Mouse (Mus musculus) gonadal fat pad, adult 2 months (tissue): ENCODE results near the gene Zbtb32. TPM values are rescaled to one million over a fixed set of nuclear protein-coding genes. Genes with fewer than 3 reads are reported as not detected.

Experiments used
- DNase-seq: peaks from one replicate; pipeline ENCODE4 v3.0.0-alpha.2; 2012; ENCODE audit warnings: low read depth
- polyA plus RNA-seq: library from polyadenylated mRNA; depleted of rRNA; stranded (reverse); fragments of >200 nt; gene quantifications from 2 replicates; pipeline ENCODE4 v1.2.3, GENCODE M21; 2012; rRNA removed

Gene Zbtb32
- 1.8 and 2.1 TPM in 2 replicates for polyA plus RNA-seq

DNA sequence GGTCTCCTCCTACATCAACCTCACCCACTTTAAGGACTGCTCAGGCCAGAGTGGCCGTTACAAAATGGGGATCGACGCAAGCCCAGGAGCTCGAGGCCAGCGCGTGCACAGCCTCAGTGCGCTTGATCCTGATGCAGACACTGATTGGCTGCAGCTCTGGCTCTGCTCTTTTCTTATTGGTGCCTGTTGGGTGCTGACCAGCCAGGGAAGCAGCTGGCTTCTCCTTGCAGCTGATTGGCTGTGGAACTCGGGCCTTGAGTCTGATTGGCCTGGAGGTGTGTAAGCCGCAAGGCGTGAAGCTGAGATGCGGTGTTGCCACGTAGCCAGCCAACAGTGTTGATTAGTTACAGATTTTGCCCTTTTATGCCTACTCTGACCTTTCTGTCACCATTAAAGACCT lies at the start of gene Zbtb32:
Gene Zbtb32 (minus strand): TSS at position 124 of the 400 bp plus-strand sequence.
- no peak for DNase-seq

- no peak for DNase-seq
Observed at GRCm38 (mm10) chr7:30639083-30639482, 40.4 kb upstream of the Zbtb32 start.

- no peak for DNase-seq
Observed at GRCm38 (mm10) chr7:30636395-30636794, 37.7 kb upstream of the Zbtb32 start.

- no peak for DNase-seq
Observed at GRCm38 (mm10) chr7:30635752-30636151, 37.0 kb upstream of the Zbtb32 start, which contains the start of gene Etv2. Gene Etv2 (minus strand): TSS chr7:30635852.

- DNase-seq, result no peak
Observed at GRCm38 (mm10) chr7:30634621-30635020, 35.9 kb upstream of the Zbtb32 start.

DNA sequence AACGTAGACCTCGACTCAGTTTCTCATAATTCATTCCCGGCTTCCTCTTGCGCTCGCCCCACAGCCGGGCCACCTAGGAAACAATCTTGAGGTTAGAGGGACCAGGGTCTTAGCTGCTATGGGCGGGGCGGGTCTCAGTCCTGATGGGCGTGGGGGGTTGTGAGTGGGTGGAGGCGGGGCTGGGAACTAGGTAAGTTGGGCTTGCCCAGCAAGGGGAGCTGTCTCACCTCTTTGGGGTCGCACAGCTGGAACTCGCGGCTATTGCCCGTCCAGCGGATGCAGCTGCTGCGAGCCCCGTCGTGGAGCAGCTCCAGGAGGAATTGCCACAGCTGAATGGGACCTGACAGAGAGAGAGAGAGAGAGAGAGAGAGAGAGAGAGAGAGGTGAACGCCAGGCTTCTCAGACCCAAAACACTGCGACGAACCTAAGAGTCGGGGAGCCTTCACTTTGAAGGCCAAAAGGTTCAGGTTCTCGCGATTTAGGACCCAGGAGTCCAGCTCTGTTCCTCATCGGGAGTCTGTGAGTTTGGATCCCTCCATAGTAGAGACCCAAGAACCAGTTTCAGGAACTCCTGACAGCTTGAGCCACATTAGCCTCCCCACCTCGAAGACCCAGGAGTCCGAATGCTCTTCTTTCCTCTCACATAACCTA lies 35.2 kb upstream of the Zbtb32 start:
- no peak for DNase-seq

DNA sequence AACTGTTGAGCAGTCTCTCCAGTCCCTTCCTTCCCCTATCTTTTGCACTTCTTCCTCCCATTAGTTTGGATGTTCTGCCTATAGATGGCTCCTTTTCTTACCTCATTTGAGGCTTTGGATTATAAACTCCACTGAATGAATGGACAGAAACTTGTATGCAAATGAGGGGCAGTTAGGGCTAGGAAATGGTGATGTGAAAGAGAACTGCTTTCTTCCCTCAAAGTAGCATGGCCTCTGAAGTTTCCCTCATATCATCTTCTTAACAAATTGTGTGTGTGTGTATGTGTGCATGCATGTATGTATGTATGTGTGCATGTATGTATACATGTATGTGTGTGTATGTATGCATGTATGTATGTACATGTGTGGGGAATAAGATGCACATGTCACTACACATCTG lies 30.3 kb upstream of the Zbtb32 start:
- no peak for DNase-seq

GRCm38 (mm10) chr7:30626647-30627046 lies 27.9 kb upstream of the Zbtb32 start:
- no peak for DNase-seq

DNA sequence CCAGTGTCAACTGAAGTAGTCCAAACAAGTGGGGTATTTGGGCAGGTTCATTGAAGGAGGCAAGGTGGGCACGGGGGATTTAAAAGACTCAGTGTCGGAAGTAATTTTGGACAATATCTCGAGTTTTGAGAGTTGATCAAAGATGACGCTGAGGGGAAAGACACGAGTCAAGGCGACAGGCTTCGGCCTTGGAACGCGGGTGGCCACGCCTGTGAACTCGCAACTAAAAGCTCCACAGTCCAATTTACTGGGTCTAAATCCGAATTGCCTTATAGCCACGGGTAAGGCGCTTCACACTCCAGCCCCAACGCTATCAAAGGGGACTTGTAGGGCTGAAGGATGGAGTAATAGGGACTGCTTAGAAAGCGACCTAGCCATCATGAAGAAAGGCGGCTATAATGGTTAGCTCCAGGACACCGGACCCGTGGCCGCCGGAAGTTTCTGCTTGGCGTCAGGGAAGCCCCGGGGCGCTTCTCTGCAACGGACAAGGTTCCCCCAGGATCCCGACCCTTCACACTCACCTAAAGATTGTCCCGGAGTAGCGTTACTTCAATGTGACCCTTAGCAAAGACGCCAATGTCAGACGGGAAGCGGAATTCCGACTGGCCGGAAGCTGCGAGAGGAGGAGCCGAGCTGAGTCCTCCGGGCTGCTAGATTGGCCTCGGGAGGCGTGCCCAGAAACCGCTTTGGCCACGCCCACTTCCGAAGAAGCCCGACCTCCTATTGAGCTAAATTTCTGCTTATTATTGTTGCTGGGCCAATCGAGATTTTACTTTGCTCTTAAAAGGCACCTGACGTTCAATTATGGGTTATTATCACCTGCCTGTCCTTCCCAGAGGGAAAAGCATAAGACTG lies 27.0 kb upstream of the Zbtb32 start, which contains the start of gene Cox6b1:
Gene Cox6b1 (minus strand): TSS at position 622 of the 855 bp plus-strand sequence.
- peak; percentile 50 for DNase-seq

GRCm38 (mm10) chr7:30619202-30619601 lies 20.5 kb upstream of the Zbtb32 start:
- no peak for DNase-seq

DNA sequence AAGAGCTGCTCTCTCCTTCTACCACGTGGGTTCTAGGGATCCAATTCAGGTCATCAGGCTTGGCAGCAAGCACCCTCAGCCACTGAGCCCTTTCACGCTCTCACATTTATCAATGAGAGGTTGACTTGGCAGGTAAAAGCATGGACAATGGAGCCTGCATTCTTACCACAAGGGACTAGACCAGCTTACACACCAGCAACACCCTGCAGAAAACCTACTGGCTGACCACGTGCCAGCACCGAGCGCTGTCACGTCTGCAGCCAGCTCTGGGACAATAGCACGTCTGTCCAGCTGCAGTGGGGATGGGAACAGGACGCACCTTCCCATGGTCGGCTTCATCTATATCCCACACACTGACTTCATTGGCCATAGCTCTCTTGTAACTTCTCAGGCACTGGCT lies 19.9 kb upstream of the Zbtb32 start:
- DNase-seq, result no peak

GRCm38 (mm10) chr7:30615049-30615760 lies 16.5 kb upstream of the Zbtb32 start:
- DNase-seq, result peak; percentile 14

DNA sequence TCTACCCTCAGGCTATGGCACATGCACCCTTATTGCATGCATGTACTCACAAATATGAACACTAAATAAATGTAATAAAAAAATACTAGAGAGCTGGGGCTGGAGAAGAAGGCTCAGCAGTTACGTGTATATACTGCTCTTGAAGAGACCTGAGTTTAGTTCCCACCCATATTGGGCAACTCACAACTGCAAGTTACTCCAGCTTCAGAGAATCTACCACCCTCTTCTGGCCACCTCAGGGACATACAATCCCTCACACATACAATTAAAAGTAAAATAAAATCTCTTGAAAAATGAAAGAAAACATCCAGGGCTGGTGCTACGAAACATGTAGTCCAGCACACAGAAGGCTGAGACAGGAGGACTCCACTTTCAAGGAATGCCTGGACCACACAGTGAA lies 15.7 kb upstream of the Zbtb32 start:
- no peak for DNase-seq

- no peak for DNase-seq
Observed at GRCm38 (mm10) chr7:30613529-30614112, 14.9 kb upstream of the Zbtb32 start.

- no peak for DNase-seq
Observed at GRCm38 (mm10) chr7:30612654-30613402, 14.1 kb upstream of the Zbtb32 start, which contains the start of gene Upk1a. Gene Upk1a (minus strand): TSS chr7:30612847.

GRCm38 (mm10) chr7:30610043-30610442 lies 11.3 kb upstream of the Zbtb32 start:
- DNase-seq, result no peak

DNA sequence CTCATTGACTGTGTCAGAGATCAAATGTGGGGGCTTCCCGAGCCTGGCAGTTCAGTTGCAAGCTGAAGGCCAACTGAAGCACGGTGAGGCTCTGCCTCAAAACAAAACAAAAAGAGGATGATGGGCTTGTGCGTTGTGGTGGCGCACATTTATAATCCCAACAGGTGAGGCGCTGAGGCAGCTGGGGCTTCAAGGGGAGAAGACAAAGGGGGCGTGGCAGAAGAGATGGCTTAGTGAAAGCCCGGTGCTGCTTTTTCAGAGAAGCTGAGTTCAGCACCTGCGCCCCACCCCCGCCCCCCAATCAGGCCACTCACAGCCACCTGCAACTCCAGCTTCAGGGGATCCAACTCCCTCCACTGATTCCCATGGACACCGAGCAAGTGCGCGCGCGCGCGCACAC lies 9.8 kb upstream of the Zbtb32 start:
- DNase-seq, result no peak

- DNase-seq, result no peak
Observed at GRCm38 (mm10) chr7:30607706-30608309, 9.1 kb upstream of the Zbtb32 start.

DNA sequence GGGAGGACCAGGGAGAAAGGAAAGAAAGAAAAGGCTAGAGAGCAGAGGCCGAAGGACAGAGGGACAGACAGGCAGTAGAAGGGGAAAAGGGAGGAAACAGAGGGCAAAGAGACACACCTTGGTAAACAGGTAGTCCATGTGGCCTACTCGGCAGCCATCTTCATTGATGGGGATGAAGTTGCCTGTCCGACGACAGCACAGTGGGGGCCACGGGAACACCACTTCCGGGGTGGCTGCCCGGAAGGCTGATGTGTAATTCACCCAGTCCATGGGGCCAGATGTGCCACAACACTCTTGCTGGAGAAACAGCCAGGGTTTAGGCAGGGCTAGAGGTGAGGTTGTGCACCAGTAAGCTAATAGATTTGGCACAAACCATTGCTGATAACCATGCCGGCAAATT lies 6.2 kb upstream of the Zbtb32 start:
- DNase-seq, result no peak

DNA sequence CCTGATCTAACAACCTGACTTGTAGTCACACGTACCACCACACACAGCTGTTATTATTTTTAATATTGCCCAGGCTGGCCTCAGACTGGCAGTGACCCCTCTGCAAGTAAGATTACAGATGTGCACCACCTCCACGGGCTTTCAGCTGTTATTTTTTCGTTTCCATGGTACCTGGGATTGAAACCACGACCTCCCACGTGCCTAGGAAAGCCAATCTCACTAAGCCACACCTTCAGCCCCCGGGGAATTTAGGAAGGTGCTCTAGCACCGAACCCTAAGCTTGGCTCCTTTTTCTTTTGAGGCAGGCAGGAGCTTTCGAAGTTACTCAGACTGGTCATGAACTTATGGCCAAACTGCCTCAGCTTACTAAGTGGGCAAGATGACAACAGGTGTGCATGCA lies 5.7 kb upstream of the Zbtb32 start:
- no peak for DNase-seq

DNA sequence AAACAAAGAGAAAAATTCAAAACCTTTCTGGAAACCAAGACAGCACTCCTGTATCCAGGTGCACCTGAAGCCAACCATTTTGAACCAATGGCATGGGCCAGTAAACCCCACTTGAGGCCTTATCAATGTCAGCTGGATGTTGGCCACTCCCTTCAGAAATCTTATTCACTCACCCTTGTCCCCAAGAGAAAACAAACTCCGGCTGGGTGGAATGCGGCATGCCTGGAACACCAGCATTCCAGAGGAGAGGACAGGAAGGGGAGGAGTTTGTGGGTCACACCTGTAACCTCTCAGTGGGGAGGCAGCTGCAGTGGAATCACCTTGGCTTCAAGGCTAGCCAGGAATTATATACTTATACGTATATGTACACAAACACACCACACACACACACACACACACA lies 3.9 kb upstream of the Zbtb32 start:
- DNase-seq, result peak; percentile 31
